Mouse (Mus musculus) lung, postnatal 0 days (tissue): ENCODE measurements around the gene Cic.

Experiments used
- CTCF ChIP-seq: IDR thresholded peaks from 2 replicates; pipeline ENCODE4 v1.5.1; 2016; ENCODE audit warnings: antibody characterized with exemption, mild to moderate bottlenecking
- EP300 ChIP-seq: IDR thresholded peaks from 2 replicates; pipeline ENCODE4 v1.6.1; 2016; ENCODE audit warnings: antibody characterized with exemption, mild to moderate bottlenecking, control low read depth

- TF ChIP-seq CTCF = no peak
- no peak for TF ChIP-seq EP300
Observed at GRCm38 (mm10) chr7:25244562-25245369, 22.7 kb upstream of the Cic start.
